Mouse (Mus musculus) erythroblast, embryonic 14.5 days (primary cell): ENCODE data around the gene March1. TPM values are rescaled to one million over a fixed set of nuclear protein-coding genes. Genes with fewer than 3 reads are reported as not detected.
"Not testable (repeated sequence)": the region's sequence is repeated elsewhere in the genome, so short reads cannot be mapped to it uniquely, and the experiment has no call there.

Source experiments
- H3K27me3 ChIP-seq: 2 replicates; pipeline ENCODE4 v1.6.1; 2012; ENCODE audit warnings: inconsistent platforms; ENCODE audit not compliant: control insufficient read depth
- H3K36me3 ChIP-seq: 2 replicates; pipeline ENCODE4 v1.6.1; 2012; ENCODE audit warnings: mild to moderate bottlenecking, inconsistent platforms; ENCODE audit not compliant: control insufficient read depth
- H3K4me1 ChIP-seq: 2 replicates; pipeline ENCODE4 v1.6.1; 2012; ENCODE audit warnings: inconsistent platforms; ENCODE audit not compliant: control insufficient read depth
- H3K4me3 ChIP-seq: replicated peaks from 2 replicates; pipeline ENCODE3; 2012; ENCODE audit warnings: moderate library complexity, mild to moderate bottlenecking, inconsistent platforms
- H3K9me3 ChIP-seq: 2 replicates; pipeline ENCODE4 v1.6.1; 2012; ENCODE audit warnings: low read length, inconsistent platforms, mixed read lengths; ENCODE audit not compliant: control insufficient read depth
- GATA1 ChIP-seq: IDR thresholded peaks from 2 replicates; pipeline ENCODE4 v1.6.1; 2012; ENCODE audit warnings: low read length, inconsistent platforms, mixed read lengths
- TAL1 ChIP-seq: IDR thresholded peaks from 3 replicates; pipeline ENCODE4 v1.6.1; 2012; ENCODE audit warnings: low read length, inconsistent platforms, mixed read lengths
- polyA plus RNA-seq: library from polyadenylated mRNA; stranded (reverse); fragments of >175 nt; gene quantifications from 2 replicates; pipeline ENCODE4 v1.2.3, GENCODE M21; 2012

Gene March1
- polyA plus RNA-seq, 1 experiment: not detected

- Histone ChIP-seq H3K36me3 (no peaks in the 10 kb centered on the region), H3K4me1 (no peaks in the 10 kb centered on the region), H3K27me3 (no peaks in the 10 kb centered on the region), H3K9me3 (no peaks in the 10 kb centered on the region), H3K4me3 (no peak overlapping the region)
- TF ChIP-seq TAL1 (no peak), GATA1 (no peak)
Observed at GRCm38 (mm10) chr8:66386008-66386407, 768.3 kb downstream of the March1 start.

- TF ChIP-seq GATA1: no peak
- no peak for TF ChIP-seq TAL1
- H3K4me3 ChIP-seq: no peak overlapping the region
- no peaks in the 10 kb centered on the region for H3K36me3 ChIP-seq
- no peaks in the 10 kb centered on the region for H3K4me1 ChIP-seq
- H3K9me3 ChIP-seq: no peaks in the 10 kb centered on the region
- no peaks in the 10 kb centered on the region for H3K27me3 ChIP-seq
Observed at GRCm38 (mm10) chr8:66388693-66389092, 771.0 kb downstream of the March1 start.

- H3K4me3 ChIP-seq: no peak overlapping the region
- H3K9me3 ChIP-seq: no peaks in the 10 kb centered on the region
- TF ChIP-seq TAL1 (no peak), GATA1 (no peak)
- no peaks in the 10 kb centered on the region for H3K36me3 ChIP-seq
- H3K4me1 ChIP-seq: no peaks in the 10 kb centered on the region
- H3K27me3 ChIP-seq: no peaks in the 10 kb centered on the region
Observed at GRCm38 (mm10) chr8:66391554-66391953, 773.9 kb downstream of the March1 start.

- Histone ChIP-seq H3K36me3 (no peaks in the 10 kb centered on the region), H3K9me3 (no peaks in the 10 kb centered on the region), H3K4me3 (no peak overlapping the region), H3K4me1 (no peaks in the 10 kb centered on the region), H3K27me3 (no peaks in the 10 kb centered on the region)
- TF ChIP-seq TAL1 (no peak), GATA1 (no peak)
Observed at GRCm38 (mm10) chr8:66392900-66393299, 775.2 kb downstream of the March1 start.

- no peak for TF ChIP-seq GATA1
- no peak for TF ChIP-seq TAL1
- Histone ChIP-seq H3K36me3 (no peaks in the 10 kb centered on the region), H3K9me3 (no peaks in the 10 kb centered on the region), H3K4me1 (no peaks in the 10 kb centered on the region), H3K4me3 (no peak overlapping the region), H3K27me3 (no peaks in the 10 kb centered on the region)
Observed at GRCm38 (mm10) chr8:66394148-66394547, 776.4 kb downstream of the March1 start.

- Histone ChIP-seq H3K4me1 (no peaks in the 10 kb centered on the region), H3K27me3 (no peaks in the 10 kb centered on the region), H3K9me3 (no peaks in the 10 kb centered on the region), H3K4me3 (no peak overlapping the region), H3K36me3 (no peaks in the 10 kb centered on the region)
- TF ChIP-seq GATA1 (no peak), TAL1 (no peak)
Observed at GRCm38 (mm10) chr8:66397811-66398210, 780.1 kb downstream of the March1 start.

GRCm38 (mm10) chr8:66400050-66400449, 782.4 kb downstream of the March1 start:
- TF ChIP-seq GATA1 (no peak), TAL1 (no peak)
- Histone ChIP-seq H3K9me3 (no peaks in the 10 kb centered on the region), H3K36me3 (no peaks in the 10 kb centered on the region), H3K4me3 (no peak overlapping the region), H3K4me1 (no peaks in the 10 kb centered on the region), H3K27me3 (no peaks in the 10 kb centered on the region)

- Histone ChIP-seq H3K36me3 (no peaks in the 10 kb centered on the region), H3K9me3 (no peaks in the 10 kb centered on the region), H3K4me1 (0 out of 2 replicates have a peak, but pooled peaks cover 2% of the 10 kb centered on the region), H3K4me3 (no peak overlapping the region), H3K27me3 (no peaks in the 10 kb centered on the region)
- no peak for TF ChIP-seq GATA1
- no peak for TF ChIP-seq TAL1
Observed at GRCm38 (mm10) chr8:66404711-66405414, 787.2 kb downstream of the March1 start.

- not testable (repeated sequence) for H3K27me3 ChIP-seq, H3K4me1 ChIP-seq, H3K9me3 ChIP-seq, H3K4me3 ChIP-seq, H3K36me3 ChIP-seq
Observed at GRCm38 (mm10) chr8:66405796-66406195, 788.1 kb downstream of the March1 start.
